Mouse (Mus musculus) stomach, embryonic 16.5 days (tissue): Measurements from ENCODE around the gene Hspb9. TPM values are rescaled to one million over a fixed set of nuclear protein-coding genes. Genes with fewer than 3 reads are reported as not detected.

Experiments
- ATAC-seq: fragments of 200-750 bp; cut with Nextera tagmentation; 2 replicates; pipeline ENCODE4 v1.8.0; 2017; ENCODE audit warnings: moderate number of reproducible peaks, moderate TSS enrichment; ENCODE audit not compliant: insufficient read depth, low FRiP score
- H3K27ac ChIP-seq: fragments of 300-500 bp; sonication (generic); 2 replicates; pipeline ENCODE4 v1.5.1; 2014; ENCODE audit warnings: low read length
- H3K27me3 ChIP-seq: fragments of 300-500 bp; sonication (generic); 2 replicates; pipeline ENCODE4 v1.6.1; 2014; ENCODE audit warnings: low read length, control low read depth, mixed read lengths; ENCODE audit not compliant: control insufficient read depth, insufficient read depth
- H3K36me3 ChIP-seq: fragments of 300-500 bp; sonication (generic); 2 replicates; pipeline ENCODE4 v1.6.1; 2014; ENCODE audit warnings: low read length; ENCODE audit not compliant: control insufficient read depth, insufficient read depth
- H3K4me1 ChIP-seq: fragments of 300-500 bp; sonication (generic); 2 replicates; pipeline ENCODE4 v1.6.1; 2014; ENCODE audit warnings: low read length, control low read depth, mixed read lengths; ENCODE audit not compliant: control insufficient read depth, insufficient read depth
- H3K4me2 ChIP-seq: fragments of 300-500 bp; sonication (generic); 2 replicates; pipeline ENCODE4 v1.6.1; 2014; ENCODE audit warnings: low read depth, low read length, mixed read lengths
- H3K4me3 ChIP-seq: fragments of 300-500 bp; sonication (generic); replicated peaks from 2 replicates; pipeline ENCODE4 v1.5.1; 2014; ENCODE audit warnings: mild to moderate bottlenecking, low read length
- H3K9ac ChIP-seq: fragments of 300-500 bp; sonication (generic); 2 replicates; pipeline ENCODE4 v1.6.1; 2014; ENCODE audit warnings: low read length
- H3K9me3 ChIP-seq: fragments of 300-500 bp; sonication (generic); replicated peaks from 2 replicates; pipeline ENCODE4 v1.6.1; 2016; ENCODE audit warnings: low read length, control low read depth; ENCODE audit not compliant: control insufficient read depth
- WGBS: fragments of 180-500 bp; shearing (Covaris S2); extraction: QIAGEN DNeasy Blood & Tissue Kit; methylation state at CpG from one replicate; pipeline ENCODE4 v1.1.7; 2014; 5-methylcytosine and 5-hydroxymethylcytosine counted together
- polyA plus RNA-seq: library from polyadenylated mRNA; unstranded; fragments of >200 nt; fragmentation: Nextera tagmentation; extraction: Ambion mirVana; gene quantifications from 2 replicates; pipeline ENCODE4 v1.2.1, GENCODE M21; 2015

Hspb9 gene
- polyA plus RNA-seq, 1 experiment from 2014 or later = 0.36 TPM

- Histone ChIP-seq H3K9me3 (no peaks in the 10 kb centered on the region), H3K27me3 (no peaks in the 10 kb centered on the region), H3K4me3 (peak within 1 kb of the TSS; percentile 100), H3K36me3 (peaks cover 22% of the 10 kb centered on the region), H3K9ac (peak within 1 kb of the TSS; percentile 99), H3K4me2 (peak within 1 kb of the TSS; percentile 83), H3K27ac (peak within 1 kb of the TSS; percentile 75), H3K4me1 (peaks cover 30% of the 10 kb centered on the region)
- 2% methylated on average over 46 of the region's 48 CpGs for WGBS
- ATAC-seq = peak; percentile 84
Measured at GRCm38 (mm10) chr11:100711783-100712615, 1.7 kb upstream of the Hspb9 start, which contains the start of gene Kat2a. Gene Kat2a (minus strand): TSS chr11:100712465.

- no peaks in the 10 kb centered on the region for H3K27me3 ChIP-seq
- H3K4me3 ChIP-seq = no peak overlapping the region; the same call in 1 of the 2 replicates
- H3K36me3 ChIP-seq = peaks cover 22% of the 10 kb centered on the region
- peaks cover 30% of the 10 kb centered on the region for H3K4me1 ChIP-seq
- H3K9me3 ChIP-seq = no peaks in the 10 kb centered on the region
- WGBS = 66% methylated on average over 4 of the region's 4 CpGs
- peak overlapping the region; percentile 75; the same call in 1 of the 2 replicates for H3K27ac ChIP-seq
- H3K4me2 ChIP-seq = peak overlapping the region; percentile 53
- no peak for ATAC-seq
- peak overlapping the region; percentile 68 for H3K9ac ChIP-seq
Measured at GRCm38 (mm10) chr11:100713174-100713573, 476 bp upstream of the Hspb9 start.

- Histone ChIP-seq H3K4me3 (peak overlapping the region; percentile 40), H3K9me3 (no peaks in the 10 kb centered on the region), H3K27me3 (no peaks in the 10 kb centered on the region), H3K36me3 (peaks cover 9% of the 10 kb centered on the region), H3K4me1 (peaks cover 30% of the 10 kb centered on the region), H3K9ac (peak overlapping the region; percentile 68), H3K4me2 (peak overlapping the region; percentile 53; the same call in 1 of the 2 replicates), H3K27ac (peak overlapping the region; percentile 75; the same call in 1 of the 2 replicates)
- 56% methylated on average over 6 of the region's 6 CpGs for WGBS
- ATAC-seq = peak; percentile 12; the same call in 1 of the 2 replicates
Measured at GRCm38 (mm10) chr11:100714534-100714915, 875 bp downstream of the Hspb9 start.

GRCm38 (mm10) chr11:100714948-100715347, 1.3 kb downstream of the Hspb9 start:
- Histone ChIP-seq H3K27ac (no peak overlapping the region), H3K36me3 (peaks cover 5% of the 10 kb centered on the region), H3K27me3 (no peaks in the 10 kb centered on the region), H3K9me3 (no peaks in the 10 kb centered on the region), H3K4me2 (no peak overlapping the region), H3K4me1 (peaks cover 30% of the 10 kb centered on the region), H3K4me3 (no peak overlapping the region), H3K9ac (no peak overlapping the region)
- no peak for ATAC-seq
- 91% methylated on average over 6 of the region's 6 CpGs for WGBS

- Histone ChIP-seq H3K9ac (no peak overlapping the region), H3K36me3 (no peaks in the 10 kb centered on the region), H3K4me2 (no peak overlapping the region), H3K4me1 (peaks cover 29% of the 10 kb centered on the region), H3K27ac (no peak overlapping the region), H3K9me3 (no peaks in the 10 kb centered on the region), H3K27me3 (no peaks in the 10 kb centered on the region), H3K4me3 (no peak overlapping the region)
- WGBS = 89% methylated on average over 3 of the region's 3 CpGs
- ATAC-seq = no peak
Measured at GRCm38 (mm10) chr11:100716649-100717048, 3.0 kb downstream of the Hspb9 start.

GRCm38 (mm10) chr11:100718462-100718861, 4.8 kb downstream of the Hspb9 start:
- Histone ChIP-seq H3K4me2 (no peak overlapping the region), H3K4me3 (no peak overlapping the region), H3K9ac (no peak overlapping the region), H3K27ac (no peak overlapping the region), H3K4me1 (peaks cover 30% of the 10 kb centered on the region), H3K27me3 (no peaks in the 10 kb centered on the region), H3K9me3 (no peaks in the 10 kb centered on the region), H3K36me3 (no peaks in the 10 kb centered on the region)
- no peak for ATAC-seq
- WGBS = 88% methylated on average over 7 of the region's 7 CpGs

- peaks cover 26% of the 10 kb centered on the region for H3K4me1 ChIP-seq
- 90% methylated on average over 4 of the region's 4 CpGs for WGBS
- no peak overlapping the region for H3K27ac ChIP-seq
- H3K27me3 ChIP-seq = no peaks in the 10 kb centered on the region
- no peak for ATAC-seq
- no peak overlapping the region for H3K4me3 ChIP-seq
- no peaks in the 10 kb centered on the region for H3K9me3 ChIP-seq
- H3K36me3 ChIP-seq = no peaks in the 10 kb centered on the region
- H3K4me2 ChIP-seq = no peak overlapping the region
- H3K9ac ChIP-seq = no peak overlapping the region
Measured at GRCm38 (mm10) chr11:100718866-100719265, 5.2 kb downstream of the Hspb9 start.

- Histone ChIP-seq H3K9ac (no peak overlapping the region), H3K27ac (no peak overlapping the region), H3K36me3 (no peaks in the 10 kb centered on the region), H3K27me3 (no peaks in the 10 kb centered on the region), H3K4me1 (peaks cover 22% of the 10 kb centered on the region), H3K9me3 (no peaks in the 10 kb centered on the region), H3K4me2 (no peak overlapping the region), H3K4me3 (no peak overlapping the region)
- 78% methylated on average over 3 of the region's 3 CpGs for WGBS
- ATAC-seq = no peak
Measured at GRCm38 (mm10) chr11:100719312-100719711, 5.7 kb downstream of the Hspb9 start.

- Histone ChIP-seq H3K9me3 (no peaks in the 10 kb centered on the region), H3K9ac (no peak overlapping the region), H3K4me3 (no peak overlapping the region), H3K4me1 (peaks cover 22% of the 10 kb centered on the region), H3K4me2 (no peak overlapping the region), H3K27me3 (no peaks in the 10 kb centered on the region), H3K36me3 (no peaks in the 10 kb centered on the region), H3K27ac (0 out of 2 replicates have a peak overlapping the region, but pooled peaks have one; percentile 25)
- WGBS = 84% methylated on average over 11 of the region's 11 CpGs
- ATAC-seq = no peak
Measured at GRCm38 (mm10) chr11:100719893-100720292, 6.2 kb downstream of the Hspb9 start.
